Mouse (Mus musculus) cortical plate, adult 2 months (tissue): ENCODE results near the gene Btrc.

ENCODE experiments used
- CTCF ChIP-seq: fragments of 200-500 bp; IDR thresholded peaks from 2 replicates; pipeline ENCODE4 v1.5.1; 2011; ENCODE audit warnings: mild to moderate bottlenecking, control low read depth, low read length; ENCODE audit not compliant: insufficient read depth; ENCODE audit errors: extremely low read depth
- POLR2A ChIP-seq: fragments of 200-500 bp; IDR thresholded peaks from 2 replicates; pipeline ENCODE4 v1.6.1; 2011; ENCODE audit warnings: mild to moderate bottlenecking, low read length, control low read depth; ENCODE audit not compliant: insufficient read depth; ENCODE audit errors: extremely low read depth

DNA sequence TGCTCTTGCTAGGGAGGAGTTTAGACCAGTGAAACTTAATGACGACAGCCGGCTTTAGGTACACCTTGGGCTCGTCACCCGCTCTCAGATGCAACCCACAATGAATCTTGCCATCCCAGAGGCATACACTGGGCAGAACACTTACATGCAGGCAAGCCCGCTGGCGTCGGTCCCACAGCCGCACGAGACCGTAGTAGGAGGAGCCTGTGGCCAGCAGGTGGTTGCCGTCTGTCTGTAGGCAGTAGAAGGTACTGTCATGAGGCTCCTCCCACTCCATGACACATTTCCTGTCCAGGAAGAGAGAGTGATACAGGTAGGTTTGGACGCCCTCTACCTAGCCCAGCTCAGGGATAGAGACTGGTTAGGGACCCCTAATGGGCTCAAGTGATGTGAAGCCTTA is 215.4 kb downstream of the Btrc start:
- no peak for TF ChIP-seq CTCF
- no peak for TF ChIP-seq POLR2A
